Mouse (Mus musculus): Measurements from ENCODE around the gene Tob2. TPM values are rescaled to one million over a fixed set of nuclear protein-coding genes. Genes with fewer than 3 reads are reported as not detected.

Gene Tob2
- polyA plus RNA-seq, 1 experiment from 2014 or later: 15.6 TPM

- WGBS: under 1% methylated on average over 87 of the region's 89 CpGs
- peaks cover 15% of the 10 kb centered on the region for H3K36me3 ChIP-seq
- DNase-seq (ENCODE audit: low spot score): peak; percentile 99
- H3K27me3 ChIP-seq (ENCODE audit: insufficient read depth, poor library complexity, severe bottlenecking): no peaks in the 10 kb centered on the region
- peak overlapping the region; percentile 89 for H3K4me3 ChIP-seq
- H3K4me1 ChIP-seq: peaks cover 38% of the 10 kb centered on the region
- H3K9me3 ChIP-seq: no peaks in the 10 kb centered on the region
- H3K27ac ChIP-seq: peak overlapping the region; percentile 93
Observed at GRCm38 (mm10) chr15:81810671-81811598, 47.7 kb downstream of the Tob2 start.

GRCm38 (mm10) chr15:81810150-81810549 lies 48.4 kb downstream of the Tob2 start:
- Histone ChIP-seq H3K4me3 (peak overlapping the region; percentile 89), H3K9me3 (no peaks in the 10 kb centered on the region), H3K27ac (peak overlapping the region; percentile 93), H3K27me3 (ENCODE audit: insufficient read depth, poor library complexity, severe bottlenecking) (no peaks in the 10 kb centered on the region), H3K36me3 (peaks cover 7% of the 10 kb centered on the region), H3K4me1 (peaks cover 44% of the 10 kb centered on the region)
- DNase-seq (ENCODE audit: low spot score): peak; percentile 81
- 0% methylated on average over 10 of the region's 10 CpGs for WGBS

DNA sequence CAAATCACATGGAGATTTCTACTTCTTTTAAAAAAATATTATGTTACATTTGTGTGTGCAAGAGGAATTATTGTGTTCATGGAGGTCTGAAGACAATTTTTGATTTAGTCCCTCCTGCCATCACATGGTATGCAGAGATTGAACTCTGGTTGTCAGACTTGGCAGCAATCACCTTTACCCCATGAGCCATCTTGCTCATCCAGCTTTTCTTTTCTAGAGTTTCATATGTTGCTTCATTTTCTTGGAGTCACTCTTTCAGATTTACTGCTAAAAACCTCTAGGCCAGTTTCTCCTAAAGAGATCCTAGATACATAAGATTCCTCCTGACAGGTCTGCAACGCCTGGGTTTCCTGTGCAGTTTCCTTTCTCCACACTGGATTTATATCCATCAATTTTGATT lies 49.0 kb downstream of the Tob2 start:
- DNase-seq (ENCODE audit: low spot score): no peak
- 48% methylated on average over 1 of the region's 1 CpGs for WGBS
- Histone ChIP-seq H3K9me3 (no peaks in the 10 kb centered on the region), H3K27me3 (ENCODE audit: insufficient read depth, poor library complexity, severe bottlenecking) (no peaks in the 10 kb centered on the region), H3K4me1 (peaks cover 50% of the 10 kb centered on the region), H3K27ac (peak overlapping the region; percentile 93), H3K4me3 (peak overlapping the region; percentile 89; the same call in 1 of the 2 replicates), H3K36me3 (0 out of 2 replicates have a peak, but pooled peaks cover 3% of the 10 kb centered on the region)

- H3K9me3 ChIP-seq: no peaks in the 10 kb centered on the region
- H3K4me1 ChIP-seq: peaks cover 56% of the 10 kb centered on the region
- no peak for DNase-seq (ENCODE audit: low spot score)
- H3K4me3 ChIP-seq: no peak overlapping the region
- peaks cover 4% of the 10 kb centered on the region for H3K27me3 ChIP-seq (ENCODE audit: insufficient read depth, poor library complexity, severe bottlenecking)
- H3K27ac ChIP-seq: no peak overlapping the region
- 0 out of 2 replicates have a peak, but pooled peaks cover 3% of the 10 kb centered on the region for H3K36me3 ChIP-seq
- WGBS: 71% methylated on average over 2 of the region's 2 CpGs
Observed at GRCm38 (mm10) chr15:81808799-81809198, 49.8 kb downstream of the Tob2 start.

GRCm38 (mm10) chr15:81806621-81807404 lies 51.8 kb downstream of the Tob2 start:
- 76% methylated on average over 4 of the region's 4 CpGs for WGBS

GRCm38 (mm10) chr15:81805624-81806023 lies 53.0 kb downstream of the Tob2 start:
- WGBS: 59% methylated on average over 6 of the region's 6 CpGs
- Histone ChIP-seq H3K27ac (no peak overlapping the region), H3K27me3 (ENCODE audit: insufficient read depth, poor library complexity, severe bottlenecking) (peaks cover 9% of the 10 kb centered on the region), H3K36me3 (no peaks in the 10 kb centered on the region), H3K4me1 (peaks cover 57% of the 10 kb centered on the region), H3K4me3 (no peak overlapping the region), H3K9me3 (no peaks in the 10 kb centered on the region)
- DNase-seq (ENCODE audit: low spot score): no peak

More at GRCm38 (mm10) chr15:81806621-81807404, 51.8 kb downstream of the Tob2 start:
- Histone ChIP-seq H3K9me3 (no peaks in the 10 kb centered on the region), H3K4me3 (no peak overlapping the region), H3K4me1 (peaks cover 59% of the 10 kb centered on the region), H3K27me3 (ENCODE audit: insufficient read depth, poor library complexity, severe bottlenecking) (peaks cover 9% of the 10 kb centered on the region), H3K27ac (no peak overlapping the region), H3K36me3 (0 out of 2 replicates have a peak, but pooled peaks cover 3% of the 10 kb centered on the region)
- no peak for DNase-seq (ENCODE audit: low spot score)

DNA sequence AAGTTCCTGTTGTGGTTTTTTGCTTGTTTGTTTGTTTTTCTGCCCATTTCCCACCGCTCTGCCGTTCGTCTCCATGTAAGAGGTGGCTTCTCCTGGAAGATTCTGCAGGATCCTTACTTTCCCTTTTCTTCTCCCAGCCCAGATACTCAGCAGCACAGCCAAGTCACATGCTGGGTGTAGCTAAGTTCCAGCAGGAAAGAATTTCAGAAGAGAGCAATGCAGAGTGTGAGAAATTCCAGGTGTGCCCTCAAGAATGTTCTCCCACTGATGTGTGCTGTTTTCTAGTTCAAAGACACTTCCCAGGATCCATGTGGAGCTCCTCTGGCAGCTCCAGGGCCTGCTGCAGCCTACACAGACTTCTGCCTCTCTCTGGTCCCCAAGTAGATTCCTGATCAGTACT lies 53.7 kb downstream of the Tob2 start:
- Histone ChIP-seq H3K4me3 (no peak overlapping the region), H3K9me3 (no peaks in the 10 kb centered on the region), H3K36me3 (no peaks in the 10 kb centered on the region), H3K4me1 (peaks cover 52% of the 10 kb centered on the region), H3K27ac (no peak overlapping the region; the same call in 1 of the 2 replicates), H3K27me3 (ENCODE audit: insufficient read depth, poor library complexity, severe bottlenecking) (peaks cover 9% of the 10 kb centered on the region)
- no peak for DNase-seq (ENCODE audit: low spot score)
- 79% methylated on average over 3 of the region's 3 CpGs for WGBS

DNA sequence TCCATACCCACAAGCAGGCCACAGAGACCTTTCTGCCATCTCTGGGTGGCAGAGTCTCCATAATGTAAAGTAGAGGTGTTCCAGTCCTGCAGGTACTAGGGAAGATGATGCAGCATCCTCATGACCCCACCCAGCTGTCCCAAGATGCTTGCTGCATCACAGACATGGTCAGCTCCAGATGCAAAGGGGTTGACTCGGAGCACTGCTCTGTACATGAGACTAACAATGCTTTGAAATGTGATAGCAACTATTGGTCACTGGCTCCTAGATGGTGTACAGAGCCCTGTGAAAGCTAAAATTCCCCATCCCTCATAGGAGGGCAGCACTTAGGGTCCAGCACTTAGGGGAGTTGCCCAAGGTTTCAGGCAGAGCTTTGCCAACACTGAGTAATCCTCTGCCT lies 54.4 kb downstream of the Tob2 start:
- H3K4me1 ChIP-seq: peaks cover 49% of the 10 kb centered on the region
- 53% methylated on average over 1 of the region's 1 CpGs for WGBS

GRCm38 (mm10) chr15:81803425-81803951 lies 55.1 kb downstream of the Tob2 start:
- Histone ChIP-seq H3K4me3 (peak overlapping the region; percentile 46; the same call in 1 of the 2 replicates), H3K4me1 (peaks cover 49% of the 10 kb centered on the region), H3K27me3 (ENCODE audit: insufficient read depth, poor library complexity, severe bottlenecking) (peaks cover 9% of the 10 kb centered on the region), H3K36me3 (no peaks in the 10 kb centered on the region), H3K9me3 (no peaks in the 10 kb centered on the region), H3K27ac (0 out of 2 replicates have a peak overlapping the region, but pooled peaks have one; percentile 69)
- DNase-seq (ENCODE audit: low spot score): no peak
- 48% methylated on average over 4 of the region's 4 CpGs for WGBS

More for the DNA sequence above, 54.4 kb downstream of the Tob2 start:
- no peaks in the 10 kb centered on the region for H3K36me3 ChIP-seq
- no peaks in the 10 kb centered on the region for H3K9me3 ChIP-seq
- H3K4me3 ChIP-seq: no peak overlapping the region
- no peak for DNase-seq (ENCODE audit: low spot score)
- H3K27ac ChIP-seq: no peak overlapping the region
- H3K27me3 ChIP-seq (ENCODE audit: insufficient read depth, poor library complexity, severe bottlenecking): peaks cover 9% of the 10 kb centered on the region

GRCm38 (mm10) chr15:81802941-81803351 lies 55.6 kb downstream of the Tob2 start:
- peak overlapping the region; percentile 69 for H3K27ac ChIP-seq
- H3K4me3 ChIP-seq: peak overlapping the region; percentile 46
- peak; percentile 77 for DNase-seq (ENCODE audit: low spot score)
- peaks cover 9% of the 10 kb centered on the region for H3K27me3 ChIP-seq (ENCODE audit: insufficient read depth, poor library complexity, severe bottlenecking)
- no peaks in the 10 kb centered on the region for H3K9me3 ChIP-seq
- no peaks in the 10 kb centered on the region for H3K36me3 ChIP-seq
- peaks cover 49% of the 10 kb centered on the region for H3K4me1 ChIP-seq
- 12% methylated on average over 8 of the region's 8 CpGs for WGBS

DNA sequence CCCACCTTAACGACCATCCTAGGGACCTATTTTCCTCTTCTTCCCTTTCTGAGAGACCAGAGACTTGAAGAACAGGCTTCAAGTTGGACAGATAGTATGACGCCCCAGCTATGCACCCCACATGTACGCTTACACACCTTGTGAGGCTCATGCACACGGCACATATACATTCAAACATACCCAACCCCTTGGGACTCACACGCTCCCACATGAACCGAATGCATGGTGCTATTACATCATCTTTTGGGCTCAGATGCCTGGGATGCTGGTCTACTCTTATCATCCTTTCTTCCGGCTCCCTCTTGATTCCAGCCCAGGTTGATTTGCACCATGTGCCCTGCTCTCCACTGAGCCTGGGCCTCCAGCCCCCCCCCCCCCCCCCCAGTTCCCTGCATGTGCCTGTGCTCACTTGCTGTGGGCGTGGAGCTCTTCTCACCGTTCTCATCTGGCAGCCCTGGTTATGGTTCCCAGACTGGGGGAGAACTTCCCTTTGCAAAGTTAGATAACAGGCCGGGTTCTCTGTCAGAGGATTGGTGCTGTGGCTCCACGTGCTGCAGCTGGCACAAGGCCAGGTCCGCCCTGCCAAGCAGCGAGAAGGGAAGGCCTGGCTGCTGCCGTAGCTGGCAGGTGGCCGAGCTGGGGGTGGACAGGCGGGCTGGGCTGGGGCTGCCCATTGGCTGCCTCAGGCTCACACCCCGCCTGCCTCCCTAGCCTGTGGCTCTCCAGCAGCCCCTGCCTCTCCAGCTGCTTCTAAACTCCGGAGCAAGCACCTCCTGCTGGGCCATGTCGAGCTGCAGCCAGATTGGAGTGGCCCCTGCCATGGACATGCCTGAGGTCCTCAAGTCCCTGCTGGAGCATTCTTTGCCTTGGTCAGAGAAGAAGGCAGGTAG lies 56.4 kb downstream of the Tob2 start, which contains the start of gene Tef:
Gene Tef, plus strand, starts transcription at position 421 of the 890 bp plus-strand sequence.
- Histone ChIP-seq H3K27ac (peak within 1 kb of the TSS; percentile 69), H3K4me3 (peak within 1 kb of the TSS; percentile 46), H3K9me3 (no peaks in the 10 kb centered on the region), H3K27me3 (ENCODE audit: insufficient read depth, poor library complexity, severe bottlenecking) (peaks cover 9% of the 10 kb centered on the region), H3K36me3 (no peaks in the 10 kb centered on the region), H3K4me1 (peaks cover 49% of the 10 kb centered on the region)
- 18% methylated on average over 19 of the region's 19 CpGs for WGBS
- DNase-seq (ENCODE audit: low spot score): peak; percentile 98

- H3K9me3 ChIP-seq: no peaks in the 10 kb centered on the region
- peaks cover 9% of the 10 kb centered on the region for H3K27me3 ChIP-seq (ENCODE audit: insufficient read depth, poor library complexity, severe bottlenecking)
- no peak for DNase-seq (ENCODE audit: low spot score)
- no peak overlapping the region for H3K27ac ChIP-seq
- peaks cover 4% of the 10 kb centered on the region; the same call in 1 of the 2 replicates for H3K36me3 ChIP-seq
- H3K4me3 ChIP-seq: no peak overlapping the region
- peaks cover 38% of the 10 kb centered on the region for H3K4me1 ChIP-seq
- WGBS: 73% methylated on average over 3 of the region's 3 CpGs
Observed at GRCm38 (mm10) chr15:81800391-81800790, 58.2 kb downstream of the Tob2 start.
